Mouse (Mus musculus): ENCODE measurements around the gene Unc93a.
"Not testable (repeated sequence)": the region's sequence is repeated elsewhere in the genome, so short reads cannot be mapped to it uniquely, and the experiment has no call there.

- TF ChIP-seq POLR2A (IDR thresholded peaks at IDR 0.05; ENCODE audit: control insufficient read depth in 1 of 2, insufficient read depth in 1 of 2, low read depth in 1 of 2, low read length in 2 of 2, poor library complexity in 1 of 2); MAFK (IDR thresholded peaks at IDR 0.05; ENCODE audit: borderline replicate concordance, low read depth, low read length); TBP (IDR thresholded peaks at IDR 0.05; ENCODE audit: low read depth, low read length); USF1 (IDR thresholded peaks at IDR 0.05; ENCODE audit: low read depth, low read length); CTCF (IDR thresholded peaks at IDR 0.05 in 2 of 3, conservative IDR thresholded peaks at IDR 0.05 in 1 of 3; ENCODE audit: control insufficient read depth in 1 of 3, insufficient read depth in 1 of 3, low read depth in 2 of 3, low read length in 3 of 3, poor library complexity in 1 of 3, severe bottlenecking in 1 of 3); MXI1 (IDR thresholded peaks at IDR 0.05; ENCODE audit: low read depth, low read length); KAT2A (conservative IDR thresholded peaks at IDR 0.05; ENCODE audit: low read depth, low read length); ETS1 (IDR thresholded peaks at IDR 0.05; ENCODE audit: low read depth, low read length); MAX (IDR thresholded peaks at IDR 0.05; ENCODE audit: low read length); CHD1 (IDR thresholded peaks at IDR 0.05; ENCODE audit: low read depth, low read length): not testable (repeated sequence)
Measured at GRCm38 (mm10) chr17:13135356-13135755, 3.7 kb upstream of the Unc93a start.
